Mouse (Mus musculus) heart, adult 2 months (tissue): Measurements from ENCODE around the gene Gps1.

Experiments used
- CTCF ChIP-seq: fragments of 200-600 bp; IDR thresholded peaks from 2 replicates; pipeline ENCODE4 v1.8.1; 2022; ENCODE audit warnings: antibody characterized with exemption, mild to moderate bottlenecking, moderate library complexity
- EP300 ChIP-seq: fragments of 200-500 bp; IDR thresholded peaks from 2 replicates; pipeline ENCODE4 v1.6.1; 2011; ENCODE audit warnings: low read depth, low read length, control low read depth; ENCODE audit not compliant: insufficient read depth

DNA sequence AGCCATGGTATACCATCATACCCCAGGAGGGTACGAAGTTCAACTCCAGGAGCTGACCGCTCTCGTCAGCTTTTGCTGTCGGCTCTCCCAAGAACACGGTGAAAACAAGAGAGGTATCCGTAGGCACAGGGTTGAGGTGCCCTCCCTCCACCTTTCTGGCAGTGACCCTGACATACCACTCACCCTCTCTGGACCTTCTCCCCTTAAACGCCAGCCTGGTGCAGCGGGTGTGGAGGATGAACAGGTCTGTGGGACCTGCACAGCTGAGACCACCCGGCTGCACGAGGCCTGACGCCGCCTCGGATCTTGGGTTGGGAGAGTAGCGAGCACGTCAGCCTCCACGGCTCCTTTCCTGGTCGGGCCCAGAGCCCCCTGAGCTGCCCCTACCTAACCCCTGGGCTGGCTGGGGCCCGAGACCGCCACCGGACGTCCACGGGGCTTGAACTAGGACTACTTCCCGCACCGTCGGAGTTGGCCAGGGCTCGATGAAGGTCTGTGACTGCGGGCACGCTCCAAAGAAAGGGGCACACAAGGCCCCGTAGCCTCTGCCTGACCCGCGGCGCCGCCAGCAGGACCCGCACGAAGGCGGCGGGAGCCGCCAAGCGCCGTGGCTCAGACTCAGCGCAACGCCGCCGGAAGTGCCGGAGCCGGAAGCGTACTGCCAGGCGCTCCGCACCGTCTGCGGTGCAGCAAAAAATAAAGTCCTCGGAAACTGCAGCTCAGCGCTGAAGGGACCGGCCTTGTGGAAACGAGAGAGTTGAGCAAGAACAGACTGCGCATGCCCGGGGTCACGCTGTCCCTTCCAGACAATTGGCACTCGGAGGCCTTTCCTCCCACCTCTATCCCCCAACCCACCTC lies 11.9 kb downstream of the Gps1 start, which contains the start of gene Dus1l:
- 0 out of 2 replicates have a peak, but pooled peaks have one; percentile 9 for TF ChIP-seq CTCF
- TF ChIP-seq EP300, result peak; percentile 90; the same call in 1 of the 2 replicates
